Mouse (Mus musculus): ENCODE measurements around the gene Rsph6a. TPM values are rescaled to one million over a fixed set of nuclear protein-coding genes. Genes with fewer than 3 reads are reported as not detected.
A peak's percentile ranks its signal among the peaks of the same experiment; 100 is the strongest.

The Rsph6a gene
- polyA plus RNA-seq, 1 experiment from 2014 or later = not detected

DNA sequence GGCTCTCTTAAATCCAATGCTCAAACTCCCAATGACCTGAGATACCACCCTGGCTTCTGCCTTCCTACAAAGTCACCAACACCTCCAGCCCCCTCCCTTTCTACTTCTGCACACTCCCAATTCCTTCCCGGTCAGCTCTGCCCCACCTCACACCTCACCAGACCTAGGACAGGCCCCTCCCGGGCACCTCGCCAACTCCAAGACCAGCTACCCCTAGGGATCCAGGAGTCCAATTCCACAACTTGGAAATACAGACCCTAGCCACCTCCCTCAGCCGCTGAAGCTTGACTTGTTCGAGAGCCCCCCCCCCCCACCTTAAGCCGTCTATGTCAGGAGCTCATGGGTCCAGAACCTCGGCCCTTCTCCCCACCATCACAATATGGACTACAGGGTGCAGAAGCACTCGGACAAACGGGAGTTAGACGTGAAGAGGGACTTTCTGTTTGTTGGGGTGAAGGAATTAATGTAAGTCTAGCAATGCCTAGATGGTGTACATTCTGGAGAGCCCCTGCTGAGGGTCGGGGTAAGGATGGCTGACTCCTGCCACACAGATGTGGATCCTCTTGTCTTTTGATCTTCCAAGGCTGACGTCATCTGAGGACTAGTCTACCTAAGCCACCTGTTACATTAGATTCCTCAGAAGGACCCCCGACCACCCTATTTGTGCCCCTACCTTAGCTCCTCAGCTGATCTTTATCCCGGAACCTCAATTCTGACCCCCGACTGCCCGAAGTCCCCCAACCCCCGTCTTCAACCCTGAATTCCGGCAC is 32.1 kb upstream of the Rsph6a start:
- Histone ChIP-seq H3K9me3 (0 out of 2 replicates have a peak, but pooled peaks cover 6% of the 10 kb centered on the region), H3K27me3 (ENCODE audit: insufficient read depth, poor library complexity, severe bottlenecking) (peaks cover 38% of the 10 kb centered on the region), H3K27ac (no peak overlapping the region), H3K36me3 (no peaks in the 10 kb centered on the region), H3K4me1 (replicated peaks) (peaks cover 35% of the 10 kb centered on the region), H3K4me3 (no peak overlapping the region)
- DNase-seq (ENCODE audit: low spot score) = no peak
- WGBS = 62% methylated on average over 18 of the region's 18 CpGs

DNA sequence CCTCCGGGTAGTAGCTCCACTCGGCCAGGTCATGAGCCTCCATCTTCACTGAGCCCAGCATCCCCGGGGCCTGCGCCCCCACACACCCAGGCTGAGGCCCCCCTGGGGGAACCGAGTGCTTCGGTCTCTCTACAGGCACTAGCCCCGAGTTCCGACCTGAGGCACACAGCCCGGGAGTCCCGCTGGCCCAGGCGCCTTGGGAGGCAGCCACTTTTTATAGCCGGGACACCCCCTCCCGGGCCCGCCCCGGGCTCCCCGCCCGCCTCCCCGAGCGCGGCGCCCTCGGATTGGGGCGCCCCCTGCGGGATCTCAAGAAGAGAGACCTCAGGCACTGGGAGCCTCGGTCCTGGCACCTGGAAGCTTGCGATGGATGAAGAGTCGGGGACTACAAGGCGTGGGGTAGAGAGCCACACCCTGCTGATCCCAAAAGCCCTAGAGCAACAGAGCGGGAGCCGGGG is 31.1 kb upstream of the Rsph6a start, which contains the start of gene Foxa3:
Gene Foxa3, minus strand, starts transcription at position 182 of the 458 bp plus-strand sequence.
- Histone ChIP-seq H3K36me3 (peaks cover 3% of the 10 kb centered on the region), H3K27ac (peak within 1 kb of the TSS; percentile 94)
- 7% methylated on average over 30 of the region's 30 CpGs for WGBS

DNA sequence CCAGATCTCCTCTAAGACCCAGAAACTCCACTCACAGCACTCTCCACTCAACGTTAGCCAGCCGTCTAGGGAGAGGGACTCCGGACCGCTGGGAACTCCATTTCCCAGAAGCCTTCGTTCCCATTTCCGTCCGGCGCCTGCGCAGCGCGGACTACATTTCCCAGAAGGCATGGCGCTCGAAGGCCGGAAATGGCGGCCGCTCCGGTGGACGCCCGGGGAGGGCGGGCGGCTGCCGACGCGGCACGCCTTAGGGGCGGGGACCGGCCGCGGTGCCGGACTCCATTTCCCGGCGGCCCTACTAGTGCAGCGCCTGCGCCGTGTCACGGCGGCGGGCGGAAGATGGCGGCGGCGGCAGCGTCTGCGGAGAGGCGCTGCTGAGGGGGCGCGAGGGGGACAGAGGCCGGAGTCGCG is 30.4 kb upstream of the Rsph6a start, which contains the start of gene Sympk:
Gene Sympk, plus strand, starts transcription at position 282 of the 411 bp plus-strand sequence.
- Histone ChIP-seq H3K9me3 (0 out of 2 replicates have a peak, but pooled peaks cover 3% of the 10 kb centered on the region), H3K27ac (peak within 1 kb of the TSS; percentile 94), H3K4me1 (replicated peaks) (peaks cover 39% of the 10 kb centered on the region), H3K27me3 (ENCODE audit: insufficient read depth, poor library complexity, severe bottlenecking) (peaks cover 38% of the 10 kb centered on the region), H3K4me3 (peak within 1 kb of the TSS; percentile 96), H3K36me3 (peaks cover 10% of the 10 kb centered on the region)
- WGBS = under 1% methylated on average over 50 of the region's 50 CpGs
- DNase-seq (ENCODE audit: low spot score) = peak; percentile 96

More for the DNA sequence above, 31.1 kb upstream of the Rsph6a start, which contains the start of gene Foxa3:
- Histone ChIP-seq H3K4me3 (peak within 1 kb of the TSS; percentile 96), H3K4me1 (replicated peaks) (peaks cover 39% of the 10 kb centered on the region), H3K27me3 (ENCODE audit: insufficient read depth, poor library complexity, severe bottlenecking) (peaks cover 38% of the 10 kb centered on the region), H3K9me3 (0 out of 2 replicates have a peak, but pooled peaks cover 6% of the 10 kb centered on the region)
- DNase-seq (ENCODE audit: low spot score) = peak; percentile 15

DNA sequence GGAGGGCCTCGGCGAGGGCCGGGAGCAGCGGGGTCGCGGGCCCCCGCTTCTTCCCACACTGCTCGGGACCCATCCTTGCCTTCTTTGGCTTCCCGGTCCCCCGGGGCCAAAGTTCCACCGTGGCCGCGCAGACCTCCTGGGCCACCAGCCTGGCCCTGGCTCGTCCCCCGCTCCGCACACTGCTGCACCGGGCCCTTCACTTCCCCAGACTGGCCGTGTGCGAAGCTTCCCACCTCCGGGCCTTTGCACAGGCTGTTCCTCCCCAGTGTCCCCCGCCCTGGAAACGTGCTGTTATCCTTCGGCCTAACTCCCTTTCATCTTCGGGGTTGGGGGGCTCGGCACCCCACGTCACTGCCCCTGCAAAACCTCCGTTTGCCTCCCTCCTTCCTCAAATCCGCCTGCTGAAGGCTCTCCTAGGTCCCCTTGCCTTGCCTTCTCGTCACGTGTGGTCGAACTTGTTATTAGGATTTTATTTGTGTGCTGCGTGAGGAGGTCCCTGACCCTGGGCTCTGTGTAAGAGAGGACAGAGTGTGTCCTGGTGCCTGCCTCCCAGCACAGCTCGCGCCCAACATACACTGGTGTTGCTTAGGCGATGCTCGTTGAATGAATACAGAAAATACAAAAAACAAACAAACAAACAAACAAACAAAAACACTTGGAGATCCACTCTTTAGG is 29.8 kb upstream of the Rsph6a start:
- Histone ChIP-seq H3K27me3 (ENCODE audit: insufficient read depth, poor library complexity, severe bottlenecking) (peaks cover 38% of the 10 kb centered on the region), H3K4me1 (replicated peaks) (peaks cover 39% of the 10 kb centered on the region), H3K9me3 (0 out of 2 replicates have a peak, but pooled peaks cover 3% of the 10 kb centered on the region), H3K27ac (peak overlapping the region; percentile 94), H3K4me3 (peak overlapping the region; percentile 96), H3K36me3 (peaks cover 16% of the 10 kb centered on the region)
- 2% methylated on average over 36 of the region's 36 CpGs for WGBS
- no peak for DNase-seq (ENCODE audit: low spot score)

DNA sequence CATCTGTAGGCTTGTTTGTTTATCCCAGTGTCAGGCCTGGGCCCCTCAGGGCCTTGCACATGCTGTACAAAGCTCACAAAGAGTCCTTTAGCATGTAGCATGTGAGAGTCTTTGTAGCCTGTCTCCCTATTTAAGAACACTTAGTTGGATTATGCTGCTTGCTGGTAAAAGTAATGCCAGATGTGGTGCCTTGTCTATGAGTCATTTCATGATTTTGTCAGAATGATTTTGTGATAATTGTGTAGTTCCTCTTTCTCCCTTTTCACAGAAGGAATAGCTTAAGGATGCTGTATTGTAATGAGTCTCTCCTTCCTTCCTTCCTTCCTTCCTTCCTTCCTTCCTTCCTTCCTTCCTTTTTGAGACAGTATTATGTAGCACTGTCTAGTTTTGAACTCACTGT is 26.4 kb upstream of the Rsph6a start:
- Histone ChIP-seq H3K4me3 (no peak overlapping the region), H3K4me1 (replicated peaks) (peaks cover 47% of the 10 kb centered on the region), H3K9me3 (0 out of 2 replicates have a peak, but pooled peaks cover 3% of the 10 kb centered on the region), H3K36me3 (peaks cover 49% of the 10 kb centered on the region), H3K27ac (no peak overlapping the region), H3K27me3 (ENCODE audit: insufficient read depth, poor library complexity, severe bottlenecking) (peaks cover 9% of the 10 kb centered on the region)
- no peak for DNase-seq (ENCODE audit: low spot score)

DNA sequence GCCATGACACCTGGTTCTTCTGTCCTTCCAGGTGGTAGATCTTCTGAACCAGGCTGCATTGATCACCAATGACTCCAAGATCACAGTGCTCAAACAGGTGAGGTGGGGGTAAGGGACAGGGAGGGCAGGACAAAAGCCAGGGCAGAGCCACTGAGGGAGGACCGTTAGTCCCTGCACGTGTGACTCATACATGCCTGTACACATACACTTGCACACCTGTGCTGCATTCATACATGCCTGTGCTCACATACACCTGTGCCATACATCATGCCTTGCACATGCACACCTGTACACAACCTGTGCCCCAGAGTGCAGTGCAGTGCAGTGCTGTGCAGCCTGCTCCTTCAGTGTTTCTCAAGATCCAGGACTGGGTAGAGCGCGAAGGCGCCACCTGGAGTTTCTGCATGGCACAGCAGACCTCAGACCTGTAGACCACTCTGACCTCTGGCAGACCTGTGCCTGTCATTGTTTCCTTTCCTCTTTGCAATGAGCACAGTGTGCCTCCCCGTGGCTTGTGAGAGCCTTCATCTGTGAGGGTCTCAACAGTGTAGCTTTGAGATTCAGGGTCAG is 25.3 kb upstream of the Rsph6a start:
- H3K36me3 ChIP-seq = peaks cover 60% of the 10 kb centered on the region
- peaks cover 36% of the 10 kb centered on the region for H3K4me1 ChIP-seq (replicated peaks)
- H3K9me3 ChIP-seq = no peaks in the 10 kb centered on the region
- DNase-seq (ENCODE audit: low spot score) = peak; percentile 59
- WGBS = 63% methylated on average over 6 of the region's 6 CpGs
- 0 out of 2 replicates have a peak overlapping the region, but pooled peaks have one; percentile 0 for H3K4me3 ChIP-seq
- no peaks in the 10 kb centered on the region for H3K27me3 ChIP-seq (ENCODE audit: insufficient read depth, poor library complexity, severe bottlenecking)
- H3K27ac ChIP-seq = no peak overlapping the region

DNA sequence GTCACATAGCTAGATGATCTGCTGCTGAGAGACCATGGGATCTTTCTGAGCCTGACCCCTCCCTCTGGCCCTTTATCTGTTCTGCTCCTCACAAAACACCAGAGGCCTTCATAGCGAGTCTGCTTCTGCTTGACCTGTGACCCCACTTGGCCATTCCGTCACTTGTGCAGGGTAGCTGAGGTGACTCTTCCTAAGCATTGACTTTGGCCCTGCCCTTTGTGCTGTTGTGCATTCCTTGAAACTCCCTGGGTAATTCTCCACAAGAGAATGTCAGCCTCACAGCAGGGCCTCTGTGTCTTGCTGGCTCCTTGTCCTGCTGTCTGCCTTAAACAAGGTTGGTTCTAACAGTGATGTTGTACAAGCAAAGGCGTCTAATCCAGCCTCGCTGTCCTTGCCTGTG is 22.8 kb upstream of the Rsph6a start:
- Histone ChIP-seq H3K36me3 (peaks cover 85% of the 10 kb centered on the region), H3K27me3 (ENCODE audit: insufficient read depth, poor library complexity, severe bottlenecking) (no peaks in the 10 kb centered on the region), H3K9me3 (no peaks in the 10 kb centered on the region), H3K4me1 (replicated peaks) (peaks cover 13% of the 10 kb centered on the region), H3K4me3 (no peak overlapping the region), H3K27ac (no peak overlapping the region)
- peak; percentile 59 for DNase-seq (ENCODE audit: low spot score)
- WGBS = 35% methylated on average over 4 of the region's 4 CpGs

DNA sequence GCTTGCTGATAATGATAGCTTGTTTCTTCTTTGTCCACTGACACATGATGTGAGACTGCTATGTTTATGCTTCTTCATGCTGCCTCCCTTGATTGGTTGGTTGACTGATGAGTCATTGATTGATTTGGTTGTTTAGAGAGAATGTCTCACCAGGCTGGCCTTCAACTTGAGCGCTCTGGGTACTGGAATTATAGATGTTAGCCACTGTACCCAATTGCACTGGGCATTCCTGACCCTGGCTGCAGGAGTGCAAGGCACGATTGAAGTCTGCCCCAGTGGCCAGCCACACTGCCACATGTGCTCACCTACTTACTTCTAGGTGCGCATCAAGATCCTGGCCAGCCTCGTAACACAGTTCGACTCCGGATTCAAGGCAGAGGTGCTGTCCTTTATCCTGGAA is 9.9 kb upstream of the Rsph6a start:
- 95% methylated on average over 6 of the region's 6 CpGs for WGBS

DNA sequence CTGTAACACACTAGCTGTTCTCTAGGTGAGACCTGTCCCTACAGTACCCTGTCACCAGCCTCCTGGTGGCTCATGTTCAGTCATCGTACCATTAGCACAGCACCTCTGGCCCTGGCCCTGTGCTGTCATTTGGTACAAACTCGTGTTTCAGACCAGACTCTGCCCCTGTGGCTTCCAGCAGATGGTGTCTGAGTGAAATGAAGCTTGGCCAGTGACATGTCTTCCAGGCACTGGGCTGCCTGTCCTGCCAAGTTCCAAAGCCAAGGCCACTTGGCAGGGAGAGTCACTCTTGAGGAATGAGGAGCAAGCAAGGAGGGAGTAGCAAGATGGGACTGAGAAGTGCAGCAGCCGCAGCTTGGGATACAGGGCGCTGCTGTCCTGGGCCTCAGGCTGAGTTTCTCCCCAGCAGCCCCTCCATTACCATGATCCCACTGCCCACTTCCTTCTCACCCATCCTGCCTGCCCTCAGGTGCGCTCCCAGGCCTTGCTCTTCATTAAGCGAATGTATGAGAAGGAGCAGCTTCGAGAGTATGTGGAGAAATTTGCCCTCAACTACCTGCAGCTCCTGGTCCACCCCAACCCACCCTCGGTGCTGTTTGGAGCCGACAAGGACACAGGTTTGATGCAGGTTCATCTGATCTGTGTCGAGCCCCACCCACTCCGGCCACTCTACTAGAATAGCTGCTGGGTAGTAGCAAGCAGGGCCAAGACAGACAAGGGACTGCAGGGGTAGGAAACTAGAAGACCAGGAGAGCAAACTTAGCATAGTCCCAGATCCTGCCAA is 8.0 kb upstream of the Rsph6a start:
- Histone ChIP-seq H3K4me1 (replicated peaks) (no peaks in the 10 kb centered on the region), H3K9me3 (no peaks in the 10 kb centered on the region), H3K27ac (no peak overlapping the region), H3K36me3 (peaks cover 99% of the 10 kb centered on the region), H3K27me3 (ENCODE audit: insufficient read depth, poor library complexity, severe bottlenecking) (no peaks in the 10 kb centered on the region), H3K4me3 (no peak overlapping the region)
- 95% methylated on average over 11 of the region's 11 CpGs for WGBS
- no peak for DNase-seq (ENCODE audit: low spot score)

More for the DNA sequence above, 9.9 kb upstream of the Rsph6a start:
- no peak overlapping the region for H3K27ac ChIP-seq
- H3K4me3 ChIP-seq = no peak overlapping the region
- H3K27me3 ChIP-seq (ENCODE audit: insufficient read depth, poor library complexity, severe bottlenecking) = no peaks in the 10 kb centered on the region
- H3K36me3 ChIP-seq = peaks cover 99% of the 10 kb centered on the region
- H3K4me1 ChIP-seq (replicated peaks) = no peaks in the 10 kb centered on the region
- H3K9me3 ChIP-seq = no peaks in the 10 kb centered on the region
- DNase-seq (ENCODE audit: low spot score) = no peak

DNA sequence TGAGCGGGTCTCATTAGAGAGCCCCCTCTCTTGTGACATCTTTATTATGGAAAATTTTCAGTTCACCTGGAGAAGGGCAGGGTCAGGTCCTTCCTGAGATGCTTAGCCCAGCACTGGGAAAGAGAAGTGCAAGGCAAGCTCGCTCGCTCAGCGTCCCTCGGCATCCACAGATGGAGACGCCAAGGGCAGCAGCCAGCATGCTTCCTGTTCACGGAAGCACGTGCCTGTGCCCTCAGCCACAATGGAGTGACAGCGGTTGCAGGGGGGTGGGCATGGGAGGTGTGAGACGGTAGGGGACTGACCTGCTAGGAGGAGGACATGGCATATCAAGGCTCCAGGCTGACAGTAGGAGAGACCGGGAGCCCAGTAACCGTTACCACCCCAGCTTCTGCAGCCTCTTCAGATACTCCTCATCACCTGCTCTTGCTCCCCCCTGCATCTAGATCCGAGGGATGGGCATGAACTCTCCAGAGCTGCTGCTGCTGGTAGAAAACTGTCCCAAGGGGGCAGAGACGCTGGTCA is 6.4 kb upstream of the Rsph6a start:
- Histone ChIP-seq H3K9me3 (no peaks in the 10 kb centered on the region), H3K36me3 (peaks cover 99% of the 10 kb centered on the region), H3K27ac (no peak overlapping the region), H3K27me3 (ENCODE audit: insufficient read depth, poor library complexity, severe bottlenecking) (no peaks in the 10 kb centered on the region), H3K4me1 (replicated peaks) (no peaks in the 10 kb centered on the region), H3K4me3 (no peak overlapping the region)
- no peak for DNase-seq (ENCODE audit: low spot score)
- 90% methylated on average over 14 of the region's 14 CpGs for WGBS

DNA sequence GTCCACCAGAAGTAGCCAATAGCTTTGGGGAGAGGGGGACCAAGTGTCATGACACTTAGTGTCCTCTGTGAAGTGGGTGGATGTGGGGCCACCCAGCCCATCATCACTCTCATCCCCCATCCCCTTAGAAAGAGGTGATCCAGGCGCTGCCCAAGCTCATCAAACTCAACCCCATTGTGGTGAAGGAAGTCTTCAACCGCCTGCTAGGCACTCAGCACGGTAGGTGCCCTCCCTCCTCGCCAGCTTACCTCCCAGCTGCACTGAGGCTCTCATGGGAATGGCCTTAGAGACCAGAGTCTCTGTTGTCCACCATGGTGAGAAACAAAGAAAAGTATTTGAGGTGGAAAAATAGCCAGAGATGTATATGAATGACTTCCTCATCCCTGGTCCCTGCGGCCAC is 5.2 kb upstream of the Rsph6a start:
- no peaks in the 10 kb centered on the region for H3K27me3 ChIP-seq (ENCODE audit: insufficient read depth, poor library complexity, severe bottlenecking)
- no peak overlapping the region for H3K27ac ChIP-seq
- 92% methylated on average over 5 of the region's 5 CpGs for WGBS
- H3K4me3 ChIP-seq = no peak overlapping the region
- H3K36me3 ChIP-seq = peaks cover 99% of the 10 kb centered on the region
- no peaks in the 10 kb centered on the region for H3K9me3 ChIP-seq
- no peak for DNase-seq (ENCODE audit: low spot score)
- H3K4me1 ChIP-seq (replicated peaks) = peaks cover 7% of the 10 kb centered on the region

DNA sequence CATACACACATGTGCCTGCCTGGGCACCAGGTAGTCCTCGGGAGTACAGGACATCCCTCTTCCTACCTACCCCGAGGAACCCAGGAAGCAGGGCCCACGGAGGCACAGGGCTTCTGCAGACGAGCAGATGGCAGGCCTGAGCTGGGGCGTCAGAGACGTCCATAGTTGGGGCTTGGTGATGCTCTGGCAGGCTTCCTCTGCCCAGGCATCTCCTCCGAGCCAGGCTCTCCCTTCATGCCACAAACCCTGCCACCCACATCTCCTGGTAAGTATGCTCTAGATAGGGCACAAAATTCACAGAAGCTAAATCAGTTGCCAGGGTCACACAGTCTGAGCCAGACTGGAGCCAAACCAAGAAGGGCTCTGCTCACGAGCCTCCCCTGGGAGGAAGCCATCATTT is 4.3 kb upstream of the Rsph6a start:
- H3K36me3 ChIP-seq = peaks cover 98% of the 10 kb centered on the region
- no peaks in the 10 kb centered on the region; the same call in 1 of the 2 replicates for H3K9me3 ChIP-seq
- no peak overlapping the region for H3K4me3 ChIP-seq
- H3K4me1 ChIP-seq (replicated peaks) = peaks cover 15% of the 10 kb centered on the region
- H3K27me3 ChIP-seq (ENCODE audit: insufficient read depth, poor library complexity, severe bottlenecking) = no peaks in the 10 kb centered on the region
- H3K27ac ChIP-seq = no peak overlapping the region
- no peak for DNase-seq (ENCODE audit: low spot score)
- WGBS = 88% methylated on average over 8 of the region's 8 CpGs

All from hindbrain, embryonic 10.5 days (tissue).